Mouse (Mus musculus) MEL (cell line): Measurements from ENCODE around the gene Lrrn1. TPM values are rescaled to one million over a fixed set of nuclear protein-coding genes. Genes with fewer than 3 reads are reported as not detected.

Source experiments
- DNase-seq: peaks from one replicate; pipeline ENCODE4 v3.0.0; 2011; ENCODE audit warnings: low read depth, low spot score
- H3K27ac ChIP-seq: 2 replicates; pipeline ENCODE4 v1.5.1; 2012; ENCODE audit warnings: low read depth, mild to moderate bottlenecking, control low read depth, low read length, moderate library complexity; ENCODE audit not compliant: control insufficient read depth
- H3K27me3 ChIP-seq, 2 experiments: fragments of 150-350 bp in 1 of 2; sonication (generic) in 1 of 2; 2 replicates each; pipeline ENCODE4 v1.6.1; 2012; ENCODE audit warnings: low read length in 2 of 2, mild to moderate bottlenecking in 2 of 2, improper control_type of control experiment in 1 of 2, moderate library complexity in 1 of 2; ENCODE audit not compliant: insufficient read depth in 2 of 2, control insufficient read depth in 1 of 2
- H3K36me3 ChIP-seq, 2 experiments: 2 replicates each; pipeline ENCODE4 v1.6.1; 2012 to 2014; ENCODE audit warnings: low read length in 2 of 2, improper control_type of control experiment in 1 of 2, inconsistent platforms in 1 of 2, mild to moderate bottlenecking in 1 of 2; ENCODE audit not compliant: insufficient read depth in 2 of 2, control insufficient read depth in 1 of 2
- H3K4me1 ChIP-seq, 2 experiments: fragments of 150-350 bp in 1 of 2; sonication (generic) in 1 of 2; 2 replicates each; pipeline ENCODE4 v1.6.1; 2012; ENCODE audit warnings: low read length in 2 of 2, improper control_type of control experiment in 1 of 2, mild to moderate bottlenecking in 1 of 2; ENCODE audit not compliant: insufficient read depth in 2 of 2, control insufficient read depth in 1 of 2
- H3K4me3 ChIP-seq, 2 experiments: fragments of 150-350 bp in 1 of 2; sonication (generic) in 1 of 2; 2 replicates each; pipeline ENCODE4 v1.5.1; 2012; ENCODE audit warnings: low read depth in 2 of 2, low read length in 2 of 2, mild to moderate bottlenecking in 2 of 2, moderate library complexity in 2 of 2, control low read depth in 1 of 2, improper control_type of control experiment in 1 of 2; ENCODE audit not compliant: control insufficient read depth in 1 of 2, insufficient read depth in 1 of 2
- H3K79me2 ChIP-seq: 2 replicates; pipeline ENCODE4 v1.6.1; 2012; ENCODE audit warnings: mild to moderate bottlenecking, low read length, moderate library complexity; ENCODE audit not compliant: control insufficient read depth, poor library complexity, insufficient read depth
- H3K9ac ChIP-seq: 2 replicates; pipeline ENCODE4 v1.6.1; 2012; ENCODE audit warnings: low read depth, mild to moderate bottlenecking, control low read depth, low read length, moderate library complexity; ENCODE audit not compliant: control insufficient read depth, poor library complexity, severe bottlenecking
- H3K9me3 ChIP-seq: fragments of 150-350 bp; sonication (generic); replicated peaks from 2 replicates; pipeline ENCODE4 v1.6.1; 2012; ENCODE audit warnings: mild to moderate bottlenecking, low read length, improper control_type of control experiment, moderate library complexity; ENCODE audit not compliant: insufficient read depth
- HCFC1 ChIP-seq: IDR thresholded peaks from 2 replicates; pipeline ENCODE4 v1.6.1; 2012; ENCODE audit warnings: low read depth, mild to moderate bottlenecking, inconsistent platforms, low read length, improper control_type of control experiment, moderate library complexity
- KAT2A ChIP-seq: conservative IDR thresholded peaks from 2 replicates; pipeline ENCODE4 v1.6.1; 2012; ENCODE audit warnings: low read depth, low read length, improper control_type of control experiment, inconsistent platforms
- MAX ChIP-seq: IDR thresholded peaks from 2 replicates; pipeline ENCODE4 v1.6.1; 2011; ENCODE audit warnings: low read length, improper control_type of control experiment
- NELFE ChIP-seq: IDR thresholded peaks from 2 replicates; pipeline ENCODE4 v1.6.1; 2011; ENCODE audit warnings: low read depth, low read length, improper control_type of control experiment
- USF2 ChIP-seq, 2 experiments: IDR thresholded peaks; 2 replicates each; pipeline ENCODE4 v1.6.1; 2011 to 2012; ENCODE audit warnings: improper control_type of control experiment in 2 of 2, low read length in 2 of 2, borderline replicate concordance in 1 of 2, inconsistent platforms in 1 of 2, low read depth in 1 of 2, mild to moderate bottlenecking in 1 of 2; ENCODE audit not compliant: insufficient read depth in 1 of 2
- ZKSCAN1 ChIP-seq: IDR thresholded peaks from 2 replicates; pipeline ENCODE4 v1.6.1; 2012; ENCODE audit warnings: low read depth, mild to moderate bottlenecking, inconsistent platforms, low read length, improper control_type of control experiment, moderate library complexity
- ZNF384 ChIP-seq: IDR thresholded peaks from 2 replicates; pipeline ENCODE4 v1.6.1; 2012; ENCODE audit warnings: low read depth, mild to moderate bottlenecking, inconsistent platforms, low read length, improper control_type of control experiment
- polyA plus RNA-seq, 2 experiments: library from polyadenylated mRNA; stranded (reverse) in 1 of 2; unstranded in 1 of 2; fragments of >175 nt in 1 of 2; fragments of >200 nt in 1 of 2; gene quantifications; 2 replicates each; pipeline versions ENCODE4 v1.2.1 to v1.2.4; 2012; ENCODE audit warnings: low replicate concordance in 2 of 2, low read depth in 1 of 2; ENCODE audit not compliant: insufficient read length in 2 of 2, insufficient read depth in 1 of 2, missing spikeins in 1 of 2
- total RNA-seq: library from RNA; depleted of rRNA; stranded (reverse); fragments of 300-350 nt; gene quantifications from 2 replicates; pipeline ENCODE4 v1.2.3, GENCODE M21; 2012

The Lrrn1 gene
- total and polyA plus RNA-seq, 3 experiments = not detected

DNA sequence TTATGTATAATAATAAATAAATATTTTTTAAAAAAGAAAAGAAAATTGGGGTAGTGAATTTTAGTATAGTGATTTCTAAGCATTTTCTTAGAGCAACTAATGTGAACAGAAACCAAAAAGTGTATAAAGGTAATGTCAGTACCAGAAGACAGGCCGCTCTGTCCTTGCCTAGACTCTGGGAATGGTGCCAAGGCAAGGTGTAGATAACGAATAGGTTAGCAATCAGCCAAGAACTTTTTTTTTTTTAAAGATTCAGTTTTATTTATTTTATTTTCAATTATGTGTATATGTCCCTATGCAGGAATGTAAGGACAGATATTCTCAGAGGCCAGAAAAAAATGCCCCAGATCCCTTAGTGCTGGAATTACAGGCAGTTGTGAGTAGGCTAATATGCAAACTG is 5.6 kb upstream of the Lrrn1 start:
- H3K9ac ChIP-seq = no peak overlapping the region
- no peaks in the 10 kb centered on the region for H3K36me3 ChIP-seq
- H3K9me3 ChIP-seq = no peaks in the 10 kb centered on the region
- no peaks in the 10 kb centered on the region for H3K79me2 ChIP-seq
- TF ChIP-seq ZNF384 (peak; percentile 51; the same call in 1 of the 2 replicates), HCFC1 (no peak)
- TF ChIP-seq, all 39 proteins: peak for 1
- DNase-seq = peak; percentile 42
- Histone ChIP-seq H3K27me3 (no peaks in the 10 kb centered on the region), H3K27ac (no peak overlapping the region), H3K4me3 (no peak overlapping the region), H3K4me1 (no peaks in the 10 kb centered on the region)

DNA sequence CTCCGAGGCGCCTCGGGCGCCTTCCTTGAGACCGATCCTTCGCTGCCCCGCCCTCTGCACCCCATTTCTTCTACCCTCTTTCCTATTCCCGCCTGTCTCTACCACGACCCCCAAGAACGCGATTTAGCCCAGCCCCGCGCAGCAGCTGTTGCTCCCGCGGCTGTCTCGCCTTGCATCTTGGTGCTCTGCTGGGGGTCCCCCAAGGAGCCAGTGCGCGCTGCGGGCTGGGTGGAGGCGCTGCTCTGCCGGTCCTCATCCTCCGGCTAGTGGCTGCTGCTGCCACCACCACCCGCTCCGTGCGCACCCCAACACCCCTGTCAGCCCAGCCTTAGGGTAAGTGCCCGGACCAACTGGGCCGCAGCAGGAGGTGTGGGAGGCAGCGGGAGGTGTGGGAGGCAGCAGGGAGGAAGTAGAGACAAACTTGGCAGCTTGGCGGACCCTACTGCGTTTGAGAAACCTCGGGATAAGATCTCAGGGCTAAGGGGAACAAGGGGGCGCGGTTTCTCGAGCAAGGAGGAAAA is 403 bp downstream of the Lrrn1 start:
- Histone ChIP-seq H3K9me3 (no peaks in the 10 kb centered on the region), H3K9ac (no peak overlapping the region), H3K79me2 (no peaks in the 10 kb centered on the region), H3K4me1 (no peaks in the 10 kb centered on the region), H3K27ac (no peak overlapping the region), H3K36me3 (no peaks in the 10 kb centered on the region), H3K27me3 (no peaks in the 10 kb centered on the region), H3K4me3 (no peak overlapping the region)
- TF ChIP-seq USF2 (IDR thresholded peaks at IDR 0.05; ENCODE audit: borderline replicate concordance in 1 of 2, insufficient read depth in 1 of 2, low read depth in 1 of 2, low read length in 2 of 2) = no peak
- no peak for DNase-seq

DNA sequence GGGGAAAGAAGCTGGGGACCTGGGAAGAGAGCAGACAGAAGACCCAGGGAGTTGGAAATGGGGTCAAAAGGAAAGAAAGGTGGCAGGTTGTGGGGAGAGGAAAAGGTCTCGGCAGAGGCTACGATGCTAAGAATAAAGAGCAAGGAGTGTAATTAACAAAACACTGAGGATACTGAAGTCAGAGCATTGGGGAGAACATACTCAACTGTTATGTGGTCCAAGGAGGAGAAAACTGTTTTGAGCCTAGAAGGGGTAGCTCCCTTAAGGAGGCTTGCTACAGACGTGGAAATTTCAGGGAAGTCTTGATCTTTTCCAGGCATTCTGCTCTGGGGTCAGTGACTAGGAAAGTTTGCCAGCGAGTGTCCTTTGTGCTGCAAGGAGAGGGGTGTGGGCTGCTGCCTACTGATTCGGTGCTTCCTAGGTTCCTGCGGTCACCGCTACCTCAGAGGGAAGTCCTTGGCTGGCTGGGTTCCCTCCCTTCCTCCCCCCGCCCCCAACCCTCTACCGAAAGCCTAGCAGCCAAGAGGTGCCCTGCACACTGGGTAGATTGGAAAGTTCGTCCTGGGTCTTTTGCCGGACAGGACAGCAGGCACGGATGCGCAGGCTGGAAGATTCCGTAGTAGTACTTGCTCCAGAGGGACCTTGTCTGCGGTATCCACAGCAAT is 1.2 kb downstream of the Lrrn1 start:
- no peak for TF ChIP-seq KAT2A
- TF ChIP-seq NELFE = no peak
- no peak for TF ChIP-seq ZKSCAN1
- no peak for TF ChIP-seq MAX
- TF ChIP-seq HCFC1 = no peak
- H3K9ac ChIP-seq = no peak overlapping the region

More for the DNA sequence above, 1.2 kb downstream of the Lrrn1 start:
- Histone ChIP-seq H3K36me3 (no peaks in the 10 kb centered on the region), H3K27ac (no peak overlapping the region), H3K4me3 (no peak overlapping the region), H3K79me2 (no peaks in the 10 kb centered on the region), H3K4me1 (no peaks in the 10 kb centered on the region), H3K9me3 (no peaks in the 10 kb centered on the region), H3K27me3 (no peaks in the 10 kb centered on the region)
- DNase-seq = no peak
